Mouse (Mus musculus) ES-CJ7 (cell line): ENCODE results near the gene Sp6.
A peak's percentile ranks its signal among the peaks of the same experiment; 100 is the strongest.

Experiments used
- DNase-seq: peaks from one replicate; pipeline ENCODE4 v3.0.0; 2011; ENCODE audit warnings: low read depth, low spot score

Gene Sp6

DNA sequence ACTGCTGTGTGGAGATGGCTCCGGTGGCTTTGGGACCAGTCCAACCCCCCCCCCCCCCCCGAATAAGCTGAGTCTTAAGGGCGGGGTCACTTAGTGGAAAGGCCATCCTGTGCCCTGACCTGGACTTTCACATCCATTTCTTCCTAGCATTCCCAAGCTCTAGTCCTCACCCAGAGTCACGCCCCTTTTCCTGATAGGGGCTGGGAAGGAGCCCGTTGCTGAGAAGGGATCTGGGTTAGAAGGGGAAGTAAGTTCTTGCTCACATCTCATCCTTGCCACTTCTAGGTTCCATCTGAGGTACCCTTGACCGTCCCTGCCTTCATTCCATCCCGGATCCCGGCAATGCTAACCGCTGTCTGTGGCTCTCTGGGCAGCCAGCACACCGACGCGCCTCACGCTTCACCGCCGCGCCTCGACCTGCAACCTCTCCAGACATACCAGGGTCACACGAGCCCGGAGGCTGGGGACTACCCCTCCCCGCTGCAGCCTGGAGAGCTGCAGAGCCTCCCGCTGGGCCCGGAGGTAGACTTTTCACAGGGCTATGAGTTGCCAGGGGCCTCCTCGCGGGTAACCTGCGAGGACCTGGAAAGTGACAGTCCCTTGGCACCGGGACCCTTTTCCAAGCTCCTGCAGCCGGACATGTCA is 8.0 kb downstream of the Sp6 start:
- DNase-seq = peak; percentile 53

DNA sequence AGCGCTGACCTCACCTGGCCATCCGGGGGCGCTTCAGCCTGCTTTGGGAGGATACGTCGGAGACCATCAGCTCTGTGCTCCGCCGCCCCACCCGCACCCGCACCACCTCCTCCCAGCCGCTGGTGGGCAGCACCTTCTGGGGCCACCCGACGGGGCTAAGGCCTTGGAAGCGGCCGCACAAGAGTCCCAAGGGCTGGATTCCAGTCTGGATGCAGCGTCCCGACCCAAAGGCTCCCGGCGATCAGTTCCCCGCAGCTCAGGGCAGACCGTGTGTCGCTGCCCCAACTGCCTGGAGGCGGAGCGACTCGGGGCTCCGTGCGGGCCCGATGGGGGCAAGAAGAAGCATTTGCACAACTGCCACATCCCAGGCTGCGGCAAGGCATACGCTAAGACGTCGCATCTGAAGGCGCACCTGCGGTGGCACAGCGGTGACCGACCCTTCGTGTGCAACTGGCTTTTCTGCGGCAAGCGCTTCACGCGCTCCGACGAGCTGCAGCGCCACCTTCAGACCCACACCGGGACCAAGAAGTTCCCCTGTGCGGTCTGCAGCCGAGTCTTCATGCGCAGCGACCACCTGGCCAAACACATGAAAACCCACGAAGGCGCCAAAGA is 8.8 kb downstream of the Sp6 start:
- peak; percentile 93 for DNase-seq

DNA sequence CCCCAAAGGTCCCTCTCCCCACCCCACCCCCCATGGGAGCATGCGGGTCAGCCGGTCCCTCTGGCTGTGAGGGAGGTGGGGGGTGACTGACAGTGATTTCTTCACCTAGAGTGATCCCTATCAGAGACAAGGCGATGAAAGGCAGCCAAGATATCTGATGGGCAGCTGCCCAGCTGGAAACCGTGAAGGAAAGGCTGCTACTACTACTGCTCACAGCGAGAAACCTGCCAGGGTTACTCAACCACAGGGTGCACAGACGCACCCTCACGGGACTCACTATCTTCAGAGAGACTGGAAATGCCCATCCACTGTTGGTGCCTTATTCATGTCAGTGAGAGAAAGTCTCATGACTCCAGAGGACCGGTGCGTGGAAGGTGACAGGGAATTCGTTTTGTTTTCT is 11.8 kb downstream of the Sp6 start:
- DNase-seq = no peak

DNA sequence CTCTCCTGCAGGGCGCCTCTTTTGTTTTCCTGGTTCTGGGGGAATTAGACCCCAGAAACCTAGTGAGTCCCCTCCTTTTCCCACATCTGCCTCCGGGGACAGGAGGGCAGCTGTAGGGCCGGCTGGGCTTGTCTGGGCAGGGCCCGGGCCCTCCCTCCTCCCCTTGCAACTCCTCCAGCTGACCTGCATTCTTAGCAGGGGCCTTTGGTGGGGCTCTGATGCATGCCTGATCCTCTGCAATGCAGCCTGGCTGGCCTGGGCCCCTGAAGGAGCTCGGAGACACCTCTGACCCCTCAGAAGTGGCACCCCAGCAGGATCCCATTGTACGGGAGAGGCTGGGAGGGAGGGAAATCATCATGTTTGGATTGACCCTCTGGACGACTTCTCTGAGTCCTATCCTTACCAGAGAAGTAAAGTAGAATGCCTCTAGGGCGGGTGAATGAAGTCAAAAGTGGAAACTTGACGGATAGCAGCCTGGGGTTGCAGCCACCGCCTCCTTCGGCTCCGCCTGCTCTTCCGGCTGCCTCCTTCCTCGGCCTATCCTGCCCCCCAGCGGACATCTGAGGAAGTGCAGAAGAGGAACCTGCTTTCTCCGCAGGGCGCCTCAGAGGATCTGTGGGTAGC is 12.6 kb downstream of the Sp6 start:
- DNase-seq = peak; percentile 92

DNA sequence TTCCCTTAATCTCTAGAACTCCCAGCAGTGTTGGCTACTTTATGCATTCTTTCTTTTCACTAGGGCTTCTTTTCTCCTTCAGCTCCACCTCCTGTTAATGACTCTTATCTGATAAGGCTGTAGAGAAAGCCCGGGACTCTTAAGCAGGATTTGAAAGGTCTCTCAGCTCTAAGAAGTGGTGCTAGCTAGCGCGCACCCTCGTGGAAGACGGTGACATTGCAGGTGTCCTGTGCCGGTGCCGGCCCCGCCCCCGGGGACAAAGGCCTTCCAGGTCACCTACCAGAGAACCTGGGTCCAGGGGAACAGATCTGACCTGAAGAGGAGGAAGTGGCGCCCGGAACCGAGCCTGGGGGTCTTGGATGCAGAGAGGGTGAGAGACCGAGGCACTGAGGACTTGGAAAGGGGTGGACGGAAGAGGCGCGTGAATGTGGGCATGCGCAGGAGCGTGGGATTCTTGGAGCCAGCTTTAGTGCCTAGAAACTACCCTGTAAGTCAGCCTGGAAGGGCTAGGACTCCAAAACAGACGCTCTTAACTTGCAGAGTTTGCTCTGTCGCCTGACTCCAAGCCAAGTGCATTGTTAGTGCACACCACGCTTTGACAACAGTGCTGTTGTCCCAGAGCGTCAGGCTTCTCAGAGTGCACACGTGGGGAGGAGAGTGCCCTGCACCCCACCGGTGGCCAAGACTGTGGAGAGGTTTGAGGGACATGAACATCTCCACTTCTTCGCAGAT is 16.7 kb downstream of the Sp6 start, which contains the start of gene Scrn2:
Scrn2 (plus strand) TSS at position 253 of the 732 bp plus-strand sequence.
- peak; percentile 92 for DNase-seq

DNA sequence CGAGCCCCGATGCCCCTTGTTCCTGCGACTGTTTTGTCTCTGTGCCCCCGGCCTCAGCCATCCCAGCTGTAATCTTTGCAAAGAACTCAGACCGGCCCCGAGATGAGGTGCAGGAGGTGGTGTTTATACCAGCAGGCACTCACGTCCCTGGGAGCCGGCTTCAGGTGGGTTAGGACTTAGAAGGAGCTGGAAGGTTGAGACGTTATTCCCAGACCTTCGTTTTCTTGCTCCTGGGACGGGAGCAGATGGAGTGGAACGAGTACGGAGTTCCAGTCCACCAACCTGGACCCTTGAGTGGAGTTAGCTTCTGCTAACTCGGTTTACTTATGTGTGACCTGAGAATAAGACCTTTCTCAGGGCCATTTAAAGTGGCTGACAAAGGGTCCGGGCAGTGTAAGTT is 17.2 kb downstream of the Sp6 start:
- no peak for DNase-seq

DNA sequence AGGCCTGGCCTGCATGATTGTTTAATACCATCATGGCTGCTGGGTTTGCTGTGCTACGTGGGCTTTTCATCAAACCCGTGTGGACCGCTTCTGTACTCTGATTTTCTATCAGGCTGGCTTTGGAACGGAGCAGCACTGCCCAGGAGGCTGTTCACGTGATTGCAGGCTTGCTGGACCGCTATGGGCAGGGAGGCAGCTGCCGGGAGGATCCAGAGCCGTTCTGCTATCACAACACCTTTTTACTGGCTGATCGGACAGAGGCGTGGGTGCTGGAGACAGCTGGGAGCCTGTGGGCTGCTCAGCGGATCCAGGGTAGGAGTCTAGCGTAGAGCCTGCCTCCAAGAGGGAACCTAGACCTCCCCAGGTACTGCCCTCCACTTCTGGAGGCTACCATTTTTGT is 18.8 kb downstream of the Sp6 start:
- DNase-seq = no peak

DNA sequence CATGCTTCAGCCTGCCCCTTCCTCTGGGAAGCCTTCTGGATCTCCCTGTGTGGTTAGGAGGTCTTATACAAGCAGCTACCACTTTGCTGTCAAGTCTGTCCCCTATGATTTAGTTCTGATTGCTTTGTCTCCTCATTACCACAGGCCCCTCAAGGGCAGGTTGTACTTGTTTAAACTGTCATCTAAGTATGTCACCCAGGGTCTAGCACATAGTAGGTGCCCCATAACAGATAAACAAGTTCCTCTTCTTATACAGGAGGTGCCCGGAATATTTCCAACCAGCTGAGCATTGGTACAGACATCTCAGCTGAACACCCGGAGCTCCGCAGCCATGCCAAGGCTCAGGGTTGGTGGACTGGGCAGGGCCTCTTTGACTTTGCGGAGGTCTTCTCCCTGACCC is 19.3 kb downstream of the Sp6 start:
- DNase-seq = no peak

DNA sequence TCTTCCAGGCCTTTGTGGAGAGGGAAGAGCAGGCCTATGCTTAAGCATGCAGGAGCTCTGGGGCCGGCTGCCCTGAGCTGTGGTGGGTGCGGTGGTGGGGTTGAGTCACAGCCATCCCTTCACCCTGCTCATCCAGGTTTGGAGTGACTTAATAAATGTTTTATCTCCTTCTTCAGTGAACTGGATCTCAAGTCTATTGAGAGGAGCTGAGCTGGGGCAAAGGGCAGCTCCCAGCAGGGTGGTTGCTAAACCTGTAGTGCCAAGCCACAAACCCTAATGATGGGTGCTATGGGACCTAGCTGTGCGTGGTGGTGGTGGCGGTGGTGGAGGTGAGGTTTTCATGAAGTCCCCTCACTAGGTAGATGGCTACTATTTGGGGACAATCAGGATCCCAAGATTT is 20.6 kb downstream of the Sp6 start:
- no peak for DNase-seq

DNA sequence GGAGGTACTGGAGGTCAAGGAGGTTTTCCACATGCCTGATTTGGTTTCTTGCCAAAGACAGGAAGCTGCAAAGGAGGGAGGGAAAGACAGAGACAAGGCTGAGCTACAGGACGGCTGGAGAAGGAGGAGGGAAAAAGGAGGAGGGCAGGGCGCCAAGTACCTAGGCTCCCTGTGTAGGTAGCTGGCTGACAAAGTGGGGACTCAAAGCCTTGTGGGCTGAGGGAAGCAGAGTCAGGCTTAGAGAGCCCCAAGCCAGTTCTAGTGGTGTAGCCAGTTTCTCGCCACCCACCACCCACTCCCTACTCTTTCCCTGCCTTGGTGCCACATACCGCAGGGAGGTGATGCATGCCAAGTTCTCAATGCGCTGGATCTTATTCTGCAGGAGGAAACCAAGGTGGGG is 22.9 kb downstream of the Sp6 start:
- no peak for DNase-seq

DNA sequence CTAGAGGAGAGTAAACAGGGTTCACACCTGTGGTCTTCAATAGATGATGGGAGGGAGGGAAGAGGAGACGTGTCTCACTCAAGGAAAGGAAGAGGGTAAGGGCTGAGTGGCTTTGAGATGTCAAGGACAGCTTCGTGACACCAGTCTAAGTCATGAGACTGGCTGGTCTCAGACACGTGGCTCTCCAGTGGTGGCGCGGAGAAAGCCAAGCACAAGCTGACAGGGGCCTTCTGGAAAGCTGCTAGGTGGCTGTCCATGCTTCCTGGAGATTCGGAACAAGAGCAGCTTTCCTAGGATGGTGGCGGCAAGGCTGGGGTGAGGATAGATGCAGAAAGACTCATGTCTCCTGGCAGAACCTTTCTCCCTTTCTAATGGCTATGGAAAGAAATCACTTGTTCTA is 25.7 kb downstream of the Sp6 start:
- DNase-seq = no peak

DNA sequence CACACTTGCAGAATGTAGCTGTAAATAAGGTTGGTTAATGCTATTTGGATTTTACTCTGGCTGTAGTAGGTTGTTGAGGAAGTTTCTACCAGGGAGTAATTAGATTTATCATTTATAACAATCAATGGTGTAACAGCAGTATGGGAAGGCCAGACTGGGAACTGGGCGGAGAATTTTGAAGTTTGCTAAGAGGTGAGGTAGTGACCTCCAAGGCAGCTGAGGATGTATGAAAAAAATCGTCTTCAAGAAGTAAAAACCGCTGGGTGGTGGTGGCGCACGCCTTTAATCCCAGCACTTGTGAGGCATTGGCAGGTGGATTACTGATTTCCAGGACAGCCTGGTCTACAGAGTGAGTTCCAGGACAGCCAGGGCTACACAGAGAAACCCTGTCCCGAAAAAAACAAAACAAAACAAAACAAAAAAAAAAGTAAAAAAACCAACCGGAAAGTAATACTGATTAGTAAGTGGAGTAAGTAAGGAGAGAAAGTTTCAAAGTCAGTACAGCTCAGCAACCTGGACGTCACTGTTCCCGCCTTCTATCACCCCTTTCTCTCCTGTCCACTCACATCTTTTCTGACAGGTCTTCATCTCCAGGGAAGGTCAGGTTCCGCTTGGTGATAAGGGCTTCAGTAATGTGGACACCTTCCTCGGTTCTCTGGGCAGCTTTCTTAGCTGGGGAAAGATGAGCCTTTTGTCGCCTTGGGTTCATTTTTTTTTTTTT is 27.3 kb downstream of the Sp6 start:
- DNase-seq = no peak

DNA sequence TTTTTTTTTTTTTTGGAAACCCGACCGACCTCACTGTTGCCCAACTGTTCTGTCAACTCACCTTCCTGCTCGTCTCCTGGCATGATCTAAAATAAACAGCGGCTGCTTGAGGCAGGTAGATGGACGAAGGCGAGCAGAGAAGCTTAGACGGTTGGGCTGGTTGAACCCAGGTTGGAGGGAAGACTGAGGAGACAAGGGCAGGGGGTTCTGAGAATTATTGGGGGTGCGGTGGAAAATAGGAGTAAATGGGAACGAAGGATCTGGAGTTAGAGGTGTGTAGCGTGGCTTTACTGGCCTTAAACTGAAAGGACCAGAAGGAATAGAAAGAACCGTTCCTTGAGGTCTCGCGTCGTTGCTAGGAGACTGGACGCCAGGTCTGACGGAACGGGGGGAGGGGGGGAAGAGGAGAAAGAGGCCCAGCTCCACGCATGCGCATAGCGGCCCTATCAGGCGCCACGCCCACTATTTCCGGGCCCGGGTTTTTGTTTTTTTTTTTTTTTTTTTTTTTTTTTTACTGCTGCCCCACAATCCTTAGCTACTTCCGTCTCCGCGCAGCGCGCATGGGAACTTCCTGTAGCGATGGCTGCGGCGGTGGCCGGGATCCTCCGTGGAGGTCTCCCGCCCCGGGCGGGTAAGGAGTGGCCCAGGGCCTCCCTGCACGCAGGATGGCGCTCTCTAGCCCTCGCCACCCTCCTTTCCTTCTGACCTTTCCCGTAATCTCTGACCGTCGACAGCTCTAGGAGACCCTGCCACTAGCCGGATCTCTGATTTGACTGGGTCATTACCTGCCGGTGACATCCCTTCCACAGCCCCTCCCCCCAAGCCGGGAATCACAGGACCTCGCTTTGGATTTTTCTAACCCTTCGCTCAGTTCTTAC is 28.1 kb downstream of the Sp6 start, which contains the start of the genes Lrrc46 and Mrpl10:
Lrrc46 (minus strand) TSS at position 386 of the 878 bp plus-strand sequence.
Mrpl10 (plus strand) TSS at position 539 of the 878 bp plus-strand sequence.
- DNase-seq = peak; percentile 95

DNA sequence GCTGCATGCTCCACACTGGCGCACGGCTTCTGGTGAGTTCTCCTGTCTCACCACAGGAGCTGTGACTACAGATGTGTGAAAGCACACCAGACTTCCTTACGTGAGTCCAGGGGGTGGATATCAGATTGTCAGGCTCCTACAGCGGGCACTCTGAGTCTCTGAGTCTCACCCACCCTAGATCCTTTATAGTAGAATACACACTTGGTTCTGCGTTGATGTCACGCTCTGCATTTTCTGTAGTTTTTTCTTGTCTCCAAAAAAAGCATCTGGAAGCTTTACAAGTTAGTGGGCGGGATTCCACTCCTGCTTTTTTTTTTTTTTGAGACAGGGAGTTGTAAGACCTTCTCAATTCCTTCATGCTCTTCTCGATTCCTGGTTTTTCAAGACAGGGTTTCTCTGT is 31.7 kb downstream of the Sp6 start:
- DNase-seq = no peak

DNA sequence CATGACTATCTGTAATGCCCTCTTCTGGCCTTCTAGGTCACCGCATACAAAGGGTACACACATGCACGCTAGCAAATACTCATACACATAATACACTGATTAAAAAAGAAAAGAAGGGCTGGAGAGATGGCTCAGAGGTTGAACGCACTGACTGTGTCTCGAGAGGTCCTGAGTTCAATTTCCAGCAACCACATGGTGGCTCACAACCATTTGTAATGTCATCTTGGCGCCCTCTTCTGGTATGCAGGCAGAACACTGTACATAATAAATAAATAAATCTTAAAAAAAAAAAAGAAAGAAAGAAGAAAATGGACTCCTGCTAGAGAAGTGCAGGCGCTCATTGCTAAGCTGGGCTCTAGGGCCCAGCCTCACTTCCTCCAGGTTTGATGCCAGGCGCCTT is 32.7 kb downstream of the Sp6 start:
- peak; percentile 79 for DNase-seq

DNA sequence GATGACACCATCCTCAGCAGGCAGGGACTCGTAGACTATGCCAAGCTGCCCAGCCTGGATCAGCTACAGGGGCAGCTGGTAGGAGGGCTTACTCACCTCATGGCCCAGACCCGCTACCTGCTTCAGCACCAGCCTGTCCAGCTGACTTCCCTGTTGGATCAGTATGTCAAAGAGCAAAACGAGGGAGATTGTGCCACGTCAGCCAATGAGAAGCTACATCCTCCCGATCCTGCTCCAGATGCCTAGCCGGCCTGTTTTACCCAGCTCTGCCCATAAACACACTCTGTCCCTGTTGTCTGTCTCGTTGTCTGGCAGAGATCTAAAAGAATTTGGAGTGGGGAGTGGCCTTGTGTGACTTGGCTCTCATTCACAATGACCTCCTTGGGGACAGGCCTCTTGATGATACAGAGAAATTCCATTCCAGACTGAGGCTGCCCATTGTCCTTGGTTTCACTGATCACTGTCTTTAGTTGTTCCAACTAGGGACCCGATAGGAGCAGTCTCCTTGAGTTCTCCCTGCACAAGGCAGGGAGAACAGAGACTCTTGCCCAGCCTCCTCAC is 35.0 kb downstream of the Sp6 start:
- DNase-seq = no peak

DNA sequence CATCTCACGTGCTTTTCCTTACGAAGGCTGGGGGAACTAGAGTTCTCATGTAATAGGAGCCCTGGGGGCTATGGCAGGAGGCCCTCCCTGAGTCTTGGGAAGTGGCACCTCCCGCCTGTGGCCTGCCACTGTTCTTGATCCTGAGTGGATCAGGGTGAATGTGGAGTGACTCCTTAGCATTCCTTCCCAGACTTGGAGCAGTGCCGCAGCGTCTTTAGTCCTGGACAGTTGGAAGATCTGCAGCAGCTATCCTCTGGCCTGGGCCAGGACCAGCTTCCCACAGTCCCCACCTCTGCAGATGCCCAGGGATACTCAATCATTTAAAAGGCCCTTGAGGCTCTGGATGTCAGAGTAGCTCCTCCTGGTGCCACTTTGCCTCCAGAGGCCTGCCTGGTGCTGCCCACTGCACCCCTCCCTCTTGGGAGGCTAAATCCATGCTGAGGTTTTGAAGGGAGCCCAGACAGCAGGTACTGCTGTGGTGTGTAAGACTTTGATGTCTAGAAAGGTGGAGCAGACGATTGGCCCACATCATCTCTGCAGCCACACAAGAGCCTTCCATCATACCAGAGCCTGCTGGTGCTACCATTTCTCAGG is 36.4 kb downstream of the Sp6 start:
- DNase-seq = no peak

DNA sequence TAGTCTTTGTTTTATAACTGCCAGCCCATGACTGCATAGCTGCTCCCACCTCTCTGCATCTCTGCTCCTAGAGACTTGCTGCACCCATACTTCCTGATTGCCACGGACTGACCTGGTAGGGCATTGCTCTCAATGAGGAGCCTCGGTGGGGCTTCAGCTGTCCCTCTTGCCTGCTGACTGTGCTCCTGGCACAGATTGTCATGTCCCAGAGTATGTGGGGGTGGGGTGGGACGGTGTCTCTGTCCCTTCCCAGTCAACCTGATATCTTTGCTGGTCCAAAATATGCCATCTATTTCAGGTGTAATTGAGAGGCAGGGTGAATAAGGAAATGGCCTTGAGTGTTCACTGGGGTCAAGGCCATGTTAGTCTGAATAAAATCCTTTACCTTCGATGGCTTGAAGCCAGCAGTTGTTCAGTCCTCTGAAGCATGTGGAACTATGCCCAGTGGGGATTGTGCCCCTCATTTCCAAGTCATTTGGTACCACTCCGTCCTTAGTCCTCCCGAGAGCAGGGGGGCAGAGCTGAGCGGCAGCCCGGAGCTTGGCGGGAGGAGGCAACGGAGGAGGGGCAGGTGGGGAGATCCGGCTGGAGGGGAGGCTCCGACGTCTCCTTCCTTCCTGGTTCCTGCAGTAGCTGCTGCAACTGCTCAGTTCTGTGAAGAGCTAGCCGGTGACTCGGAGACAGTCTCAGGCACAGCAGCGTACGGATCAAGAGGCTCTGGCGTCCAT is 37.2 kb downstream of the Sp6 start, which contains the start of gene Osbpl7:
Osbpl7 (plus strand) TSS at position 413 of the 728 bp plus-strand sequence.
- DNase-seq = peak; percentile 66

DNA sequence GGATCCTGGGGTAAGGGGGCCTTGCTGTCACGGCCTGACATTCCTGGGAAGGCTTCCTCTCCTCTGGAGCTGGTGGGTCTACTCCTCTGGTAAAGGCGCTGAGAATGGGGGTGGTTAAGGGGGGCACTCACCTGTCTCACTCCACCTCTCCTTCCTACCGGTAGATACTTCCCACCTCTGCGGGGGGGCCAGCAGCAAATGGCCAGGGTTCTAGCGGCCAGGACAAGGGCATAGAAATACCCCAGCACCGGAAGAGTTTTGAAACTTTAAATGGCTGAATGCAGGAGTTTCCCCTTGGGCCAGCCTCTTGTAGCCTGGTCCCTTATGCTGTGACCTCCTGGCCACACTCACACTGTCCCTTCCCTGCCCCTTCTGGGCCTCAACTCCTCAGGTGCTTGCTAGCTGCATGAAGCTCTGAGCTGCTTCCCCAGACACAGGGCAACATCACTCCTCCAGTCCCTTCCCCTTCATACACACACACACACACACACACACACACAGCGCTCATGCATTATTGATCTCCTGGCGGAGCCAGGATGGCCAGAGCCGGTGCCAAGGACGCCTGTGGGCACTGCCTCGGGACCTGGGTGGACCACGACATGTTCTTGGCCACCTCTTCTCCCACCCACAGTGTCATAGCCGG is 37.9 kb downstream of the Sp6 start:
- DNase-seq = no peak
